In the genomic region with DNA sequence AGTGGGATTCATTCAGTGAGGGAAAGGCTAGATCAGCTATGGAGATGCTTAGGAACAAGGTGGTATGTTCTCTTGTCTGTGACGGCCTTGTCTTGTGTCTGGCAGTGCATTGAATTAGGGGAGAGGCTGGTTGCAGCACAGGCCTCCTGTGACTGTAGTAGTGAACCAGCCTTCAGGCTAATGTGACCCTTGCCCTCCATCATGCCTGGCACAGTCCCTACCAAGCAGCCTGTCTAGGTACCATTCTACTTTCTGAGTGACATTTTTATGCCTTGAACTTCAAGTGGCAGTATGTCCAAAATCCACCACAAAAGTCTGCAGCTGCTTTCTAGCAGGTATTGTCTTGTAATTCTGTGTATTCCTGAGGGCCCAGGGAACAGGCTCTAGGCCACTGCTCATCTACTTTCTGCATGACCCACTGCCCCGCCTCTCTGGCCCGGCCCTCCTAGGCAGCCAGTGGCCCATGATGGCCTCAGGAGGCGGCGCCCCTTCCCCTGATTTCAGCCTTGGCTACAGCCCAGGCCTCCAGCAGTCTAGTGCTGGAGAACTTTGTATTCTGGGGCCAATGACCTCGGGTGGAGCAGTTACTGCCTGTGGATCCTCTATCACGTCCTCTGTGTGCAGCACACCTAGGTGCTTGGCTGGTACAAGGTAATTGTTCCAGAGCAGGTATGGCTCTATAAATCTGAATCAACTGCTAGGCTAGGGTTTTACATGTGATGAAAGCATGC, we compare ENCODE assay signal across 16 mouse cellular contexts. TPM values are rescaled to one million over a fixed set of nuclear protein-coding genes. Genes with fewer than 3 reads are reported as not detected.
DNase-seq lines count a peak whose midpoint lies in the region; ATAC-seq lines count a peak whose summit lies in the region.
"Had no signal": no experiment of that assay in that cellular context is flagged by ENCODE, and none has a peak within 500 bp of the region (broad histone marks: within the 10 kb centered on the region; RNA-seq: fewer than 3 reads in every experiment).

No protein-coding gene starts in this region.

- no peaks in the 10 kb centered on the region for H3K9me3 ChIP-seq in liver, embryonic 11.5 days (ENCODE audit: control insufficient read depth, low read length)
- no peaks in the 10 kb centered on the region for H3K9me3 ChIP-seq in stomach, embryonic 15.5 days
- H3K9me3 ChIP-seq: embryonic facial prominence, embryonic 13.5 days; forebrain, embryonic 10.5 days; limb, embryonic 10.5 days; lung, embryonic 15.5 days had no signal

- no peak for ATAC-seq in liver, embryonic 11.5 days (replicated peaks; ENCODE audit: low FRiP score)
- ATAC-seq in stomach, embryonic 15.5 days (ENCODE audit: insufficient read depth, low FRiP score, low read depth): peak; percentile 53; the same call in 1 of the 2 replicates
- ATAC-seq: Patski had no signal

- no peak overlapping the region for H3K4me3 ChIP-seq in liver, embryonic 11.5 days (ENCODE audit: low read depth, low read length)
- H3K4me3 ChIP-seq in stomach, embryonic 15.5 days (replicated peaks): no peak overlapping the region
- H3K4me3 ChIP-seq: embryonic facial prominence, embryonic 13.5 days; forebrain, embryonic 10.5 days; limb, embryonic 10.5 days; lung, embryonic 15.5 days had no signal

- 0 out of 2 replicates have a peak, but pooled peaks cover 3% of the 10 kb centered on the region for H3K27me3 ChIP-seq in liver, embryonic 11.5 days (replicated peaks; ENCODE audit: control insufficient read depth, insufficient read depth, low read length)
- no peaks in the 10 kb centered on the region for H3K27me3 ChIP-seq in stomach, embryonic 15.5 days (replicated peaks)
- H3K27me3 ChIP-seq: embryonic facial prominence, embryonic 13.5 days; lung, embryonic 15.5 days; Patski had no signal

- H3K4me2 ChIP-seq in liver, embryonic 11.5 days: no peak overlapping the region
- no peak overlapping the region for H3K4me2 ChIP-seq in stomach, embryonic 15.5 days
- H3K4me2 ChIP-seq: embryonic facial prominence, embryonic 13.5 days; lung, embryonic 15.5 days had no signal

- intact Hi-C loops in left cerebral cortex, postnatal 25 days (cut with DNase I): no loop called here

- no peaks in the 10 kb centered on the region for H3K36me3 ChIP-seq in liver, embryonic 11.5 days (ENCODE audit: control insufficient read depth, insufficient read depth, low read length)
- no peaks in the 10 kb centered on the region for H3K36me3 ChIP-seq in stomach, embryonic 15.5 days
- H3K36me3 ChIP-seq: embryonic facial prominence, embryonic 13.5 days; forebrain, embryonic 10.5 days; limb, embryonic 10.5 days; lung, embryonic 15.5 days had no signal

- 48% methylated on average over 7 of the region's 7 CpGs for WGBS in liver, embryonic 11.5 days
- WGBS in stomach, embryonic 15.5 days: 55% methylated on average over 7 of the region's 7 CpGs

- H3K4me1 ChIP-seq in liver, embryonic 11.5 days (replicated peaks; ENCODE audit: control insufficient read depth, insufficient read depth, low read length): no peaks in the 10 kb centered on the region
- no peaks in the 10 kb centered on the region for H3K4me1 ChIP-seq in stomach, embryonic 15.5 days
- H3K4me1 ChIP-seq: lung, embryonic 15.5 days had no signal

- H3K27ac ChIP-seq in liver, embryonic 11.5 days (ENCODE audit: low read depth, low read length): no peak overlapping the region
- H3K27ac ChIP-seq in stomach, embryonic 15.5 days: no peak overlapping the region
- H3K27ac ChIP-seq: embryonic facial prominence, embryonic 13.5 days; forebrain, embryonic 10.5 days; limb, embryonic 10.5 days; lung, embryonic 15.5 days had no signal

- no peak overlapping the region for H3K9ac ChIP-seq in liver, embryonic 11.5 days (ENCODE audit: low read depth, low read length)
- H3K9ac ChIP-seq in stomach, embryonic 15.5 days: no peak overlapping the region
- H3K9ac ChIP-seq: embryonic facial prominence, embryonic 13.5 days; lung, embryonic 15.5 days had no signal

- peak; percentile 35 for DNase-seq in liver
- DNase-seq in liver, embryonic 11.5 days (ENCODE audit: low spot score): no peak
- peak; percentile 82 for DNase-seq in kidney, adult 18-20 months
- DNase-seq in kidney, postnatal 25 days: peak; percentile 82 to 95
- DNase-seq in heart, postnatal 4 days: no peak
- no peak for DNase-seq in left cerebral cortex, postnatal 25 days (ENCODE audit: low spot score in 2 of 2)
- DNase-seq in B cell, adult 2 months: no peak
- DNase-seq: cerebellum, adult 18-20 months; layer of hippocampus, postnatal 36 days; retina, postnatal 1 day had no signal

RNA-seq across cellular contexts. Expression of a gene that starts 21.5 kb away (rescaled TPM):
- 2.2 and 3.3 TPM in 2 replicates for polyA plus RNA-seq in liver, embryonic 11.5 days (2014; fragmentation: Nextera tagmentation; extraction: Ambion mirVana)
- polyA plus RNA-seq in stomach, embryonic 15.5 days (2015; fragmentation: Nextera tagmentation; extraction: Ambion mirVana): 5.7 and 6.1 TPM in 2 replicates
- total RNA-seq in heart, postnatal 4 days (2021): 10 to 100 TPM; 19.1 to 20.5 TPM
- 10 to 100 TPM; 47.2 to 47.3 TPM for total RNA-seq in left cerebral cortex, postnatal 25 days (2021)

RNA-seq across cellular contexts. Expression of a gene that starts 31.5 kb away (rescaled TPM):
- 52.5 and 52.9 TPM in 2 replicates for polyA plus RNA-seq in liver, embryonic 11.5 days (2014; fragmentation: Nextera tagmentation; extraction: Ambion mirVana)
- polyA plus RNA-seq in stomach, embryonic 15.5 days (2015; fragmentation: Nextera tagmentation; extraction: Ambion mirVana): 66.1 and 66.8 TPM in 2 replicates
- 10 to 100 TPM; 16.1 to 18.0 TPM for total RNA-seq in heart, postnatal 4 days (2021)
- 10 to 100 TPM; 25.1 to 26.1 TPM for total RNA-seq in left cerebral cortex, postnatal 25 days (2021)

Comparison
In these comparisons a context has a peak if more than half of its experiments do, and no peak if none do; other contexts are left out.
1. DNase-seq: peak in liver (single experiment), kidney, adult 18-20 months (single experiment) and kidney, postnatal 25 days (2 of 2); none in liver, embryonic 11.5 days (single experiment), heart, postnatal 4 days (single experiment), left cerebral cortex, postnatal 25 days (0 of 2) and B cell, adult 2 months (0 of 2).